Mouse (Mus musculus): ENCODE results near the gene Rasl12. TPM values are rescaled to one million over a fixed set of nuclear protein-coding genes. Genes with fewer than 3 reads are reported as not detected.

The Rasl12 gene
- total RNA-seq, 2 experiments from 2014 or later, result 2.6 to 3.3 TPM

GRCm38 (mm10) chr9:65430401-65430800 is 32.1 kb downstream of the Rasl12 start:
- DNase-seq (ENCODE audit: low spot score in 2 of 2), result no peak
- intact Hi-C loops (cut with DNase I), result loop anchor here (10.0 kb wide), 1 partner anchor 116 kb away; no protein-coding TSS in a partner anchor

GRCm38 (mm10) chr9:65430921-65431320 is 32.6 kb downstream of the Rasl12 start:
- no peak for DNase-seq (ENCODE audit: low spot score in 2 of 2)
- intact Hi-C loops (cut with DNase I), result loop anchor here (10.0 kb wide), 1 partner anchor 116 kb away; no protein-coding TSS in a partner anchor

- DNase-seq (ENCODE audit: low spot score in 2 of 2), result peak; percentile 93
- intact Hi-C loops (cut with DNase I), result loop anchor here (1.0 to 10.0 kb wide), 3 partner anchors 39 to 117 kb away; no protein-coding TSS in a partner anchor
Measured at GRCm38 (mm10) chr9:65432236-65432635, 33.9 kb downstream of the Rasl12 start.

GRCm38 (mm10) chr9:65434140-65434539 is 35.8 kb downstream of the Rasl12 start:
- intact Hi-C loops (cut with DNase I), result loop anchor here (10.0 kb wide), 1 partner anchor 119 kb away; no protein-coding TSS in a partner anchor
- DNase-seq (ENCODE audit: low spot score in 2 of 2), result peak; percentile 18 to 56

GRCm38 (mm10) chr9:65435211-65435610 is 36.9 kb downstream of the Rasl12 start:
- DNase-seq (ENCODE audit: low spot score in 2 of 2), result no peak
- intact Hi-C loops (cut with DNase I), result loop anchor here (10.0 kb wide), 1 partner anchor 120 kb away; no protein-coding TSS in a partner anchor

GRCm38 (mm10) chr9:65435671-65436301 is 37.5 kb downstream of the Rasl12 start, which contains the start of gene Mtfmt:
Mtfmt (plus strand) TSS chr9:65435782.
- intact Hi-C loops (cut with DNase I), result loop anchor here (10.0 kb wide), 1 partner anchor 121 kb away; no protein-coding TSS in a partner anchor
- DNase-seq (ENCODE audit: low spot score in 2 of 2), result peak; percentile 93

GRCm38 (mm10) chr9:65444692-65445091 is 46.4 kb downstream of the Rasl12 start:
- no peak for DNase-seq (ENCODE audit: low spot score in 2 of 2)

GRCm38 (mm10) chr9:65447951-65448350 is 49.6 kb downstream of the Rasl12 start:
- intact Hi-C loops (cut with DNase I), result no loop called here
- no peak for DNase-seq (ENCODE audit: low spot score in 2 of 2)

More at GRCm38 (mm10) chr9:65444692-65445091, 46.4 kb downstream of the Rasl12 start:
- intact Hi-C loops (cut with DNase I), result no loop called here

GRCm38 (mm10) chr9:65458975-65459374 is 60.7 kb downstream of the Rasl12 start:
- DNase-seq (ENCODE audit: low spot score in 2 of 2), result no peak
- intact Hi-C loops (cut with DNase I), result no loop called here

GRCm38 (mm10) chr9:65460198-65460597 is 61.9 kb downstream of the Rasl12 start:
- DNase-seq (ENCODE audit: low spot score in 2 of 2), result no peak

GRCm38 (mm10) chr9:65460732-65461442 is 62.6 kb downstream of the Rasl12 start, which contains the start of gene Spg21:
Spg21 (plus strand) TSS chr9:65460947.
- DNase-seq (ENCODE audit: low spot score in 2 of 2), result peak; percentile 93 to 95
- intact Hi-C loops (cut with DNase I), result no loop called here

More at GRCm38 (mm10) chr9:65460198-65460597, 61.9 kb downstream of the Rasl12 start:
- intact Hi-C loops (cut with DNase I), result no loop called here

GRCm38 (mm10) chr9:65462544-65462943 is 64.2 kb downstream of the Rasl12 start:
- DNase-seq (ENCODE audit: low spot score in 2 of 2), result no peak
- intact Hi-C loops (cut with DNase I), result no loop called here

GRCm38 (mm10) chr9:65464161-65464560 is 65.9 kb downstream of the Rasl12 start:
- DNase-seq (ENCODE audit: low spot score in 2 of 2), result peak in 1 of 2 experiments; percentile 43
- intact Hi-C loops (cut with DNase I), result no loop called here

Other genes with a start within 250 kb of the Rasl12 start
- gene Parp16, start 203.2 kb upstream of the Rasl12 start, total RNA-seq (2021), result 1 to 10 TPM; 3.1 to 3.9 TPM
- gene Cilp, start 133.3 kb upstream of the Rasl12 start, total RNA-seq (2021), result not detected
- 10 to 100 TPM; 27.3 to 28.3 TPM for gene Clpx, start 104.2 kb upstream of the Rasl12 start, total RNA-seq (2021)
- gene Pdcd7, start 52.4 kb upstream of the Rasl12 start, total RNA-seq (2021), result 10 to 100 TPM; 21.5 to 22.6 TPM
- gene Ubap1l, start 37.5 kb upstream of the Rasl12 start, total RNA-seq (2021), result 1 to 10 TPM; 3.3 to 3.7 TPM
- under 1 TPM in 1 of 2 experiments, not detected in 1; 0.15 TPM for gene Kbtbd13, start 6.9 kb upstream of the Rasl12 start, total RNA-seq (2021)
- gene Slc51b, start 24.4 kb downstream of the Rasl12 start, total RNA-seq (2021), result not detected
- 10 to 100 TPM; 16.3 to 18.5 TPM for gene Mtfmt, start 37.3 kb downstream of the Rasl12 start, total RNA-seq (2021)
- 10 to 100 TPM; 27.0 to 27.8 TPM for gene Spg21, start 62.4 kb downstream of the Rasl12 start, total RNA-seq (2021)
- gene Ankdd1a, start 121.7 kb downstream of the Rasl12 start, total RNA-seq (2021), result 1 to 10 TPM; 3.1 TPM
- gene Plekho2, start 181.5 kb downstream of the Rasl12 start, total RNA-seq (2021), result 1 to 10 TPM; 6.5 to 9.6 TPM
- gene Pif1, start 188.7 kb downstream of the Rasl12 start, total RNA-seq (2021), result under 1 TPM; 0.42 to 0.82 TPM
- gene Rbpms2, start 231.1 kb downstream of the Rasl12 start, total RNA-seq (2021), result 1 to 10 TPM; 1.8 to 2.3 TPM